Mouse (Mus musculus) gastrocnemius, adult 18-20 months (tissue): ENCODE results near the gene 0610010F05Rik. TPM values are rescaled to one million over a fixed set of nuclear protein-coding genes. Genes with fewer than 3 reads are reported as not detected.
A peak's percentile ranks its signal among the peaks of the same experiment; 100 is the strongest.

ENCODE experiments used
- DNase-seq: peaks from one replicate; pipeline ENCODE4 v3.0.0; 2021; ENCODE audit warnings: low spot score
- total RNA-seq, 2 experiments: library from RNA; stranded (reverse); gene quantifications; 2 replicates each; pipeline ENCODE4 v1.2.3; 2021

Gene 0610010F05Rik
- total RNA-seq, 2 experiments from 2014 or later: 11.7 to 12.7 TPM

DNA sequence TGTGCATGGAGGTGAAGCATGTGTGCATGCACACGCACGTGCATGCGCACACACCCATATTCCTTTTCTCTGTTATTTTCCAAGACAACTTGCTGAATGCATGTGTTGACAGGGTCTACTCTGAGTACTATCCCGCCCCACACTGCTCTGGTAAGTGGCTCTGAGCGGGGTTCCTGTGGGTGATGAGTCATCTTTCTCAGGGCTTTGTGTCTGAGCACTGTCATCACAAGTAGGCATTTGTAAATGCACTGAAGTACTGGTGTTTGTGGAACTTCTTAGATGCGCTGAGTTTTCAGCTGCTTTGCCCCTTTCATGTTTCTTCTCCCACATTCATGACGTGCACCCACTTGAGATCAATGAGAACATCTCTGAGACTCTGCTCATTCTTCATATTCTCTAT is 63.3 kb downstream of the 0610010F05Rik start:
- no peak for DNase-seq

DNA sequence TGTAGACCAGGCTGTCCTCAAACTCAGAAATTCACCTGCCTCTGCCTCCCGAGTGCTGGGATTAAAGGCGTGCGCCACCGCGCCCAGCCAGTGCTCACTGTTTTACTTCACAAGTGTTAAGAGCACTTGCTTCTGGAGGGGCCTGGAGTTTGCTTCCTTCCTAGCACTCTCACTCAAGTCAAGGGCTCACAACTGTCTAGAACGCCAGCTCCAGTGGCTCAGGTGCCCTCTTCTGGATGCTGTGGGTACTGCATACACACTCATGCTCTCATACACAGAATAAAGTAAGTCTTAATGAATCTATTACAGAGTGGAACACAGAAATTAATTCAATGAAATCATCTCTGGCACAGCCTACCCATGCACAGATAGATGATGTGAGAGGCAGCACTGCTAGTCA is 67.7 kb downstream of the 0610010F05Rik start:
- DNase-seq: peak; percentile 67

DNA sequence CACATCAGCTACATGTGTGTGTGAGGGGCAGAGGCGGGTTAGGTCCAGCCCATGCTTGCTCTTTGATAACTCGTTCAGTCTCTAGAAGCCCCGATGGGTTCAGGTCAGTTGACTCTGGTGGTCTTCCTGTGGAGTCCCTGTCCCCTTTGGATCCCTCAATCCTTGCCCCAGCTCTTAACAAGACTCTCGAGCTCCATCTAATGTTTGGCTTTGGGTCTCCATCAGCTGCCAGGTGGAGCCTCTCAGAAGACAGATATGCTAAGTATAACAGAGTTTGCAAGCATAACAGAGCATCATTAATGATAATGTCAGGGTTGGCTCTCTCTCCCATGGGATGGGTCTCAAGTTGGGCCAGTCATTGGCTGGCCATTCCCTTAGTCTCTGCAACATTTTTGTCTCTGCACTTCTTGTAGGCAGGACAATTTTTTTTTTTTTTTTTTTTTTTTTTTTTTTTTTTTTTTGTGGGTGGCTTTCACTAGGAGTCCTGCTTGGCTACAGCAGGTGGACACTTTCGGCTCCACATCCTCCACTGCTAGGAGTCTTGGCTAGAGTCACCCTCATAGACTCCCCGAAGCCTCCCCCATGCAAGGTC is 76.3 kb downstream of the 0610010F05Rik start:
- DNase-seq: no peak

GRCm38 (mm10) chr11:23537446-23537845 is 96.0 kb downstream of the 0610010F05Rik start:
- DNase-seq: no peak

- no peak for DNase-seq
Measured at GRCm38 (mm10) chr11:23520473-23521205, 112.8 kb downstream of the 0610010F05Rik start, which contains the start of gene 1700093K21Rik. Gene 1700093K21Rik, minus strand, starts transcription at chr11:23521155.

DNA sequence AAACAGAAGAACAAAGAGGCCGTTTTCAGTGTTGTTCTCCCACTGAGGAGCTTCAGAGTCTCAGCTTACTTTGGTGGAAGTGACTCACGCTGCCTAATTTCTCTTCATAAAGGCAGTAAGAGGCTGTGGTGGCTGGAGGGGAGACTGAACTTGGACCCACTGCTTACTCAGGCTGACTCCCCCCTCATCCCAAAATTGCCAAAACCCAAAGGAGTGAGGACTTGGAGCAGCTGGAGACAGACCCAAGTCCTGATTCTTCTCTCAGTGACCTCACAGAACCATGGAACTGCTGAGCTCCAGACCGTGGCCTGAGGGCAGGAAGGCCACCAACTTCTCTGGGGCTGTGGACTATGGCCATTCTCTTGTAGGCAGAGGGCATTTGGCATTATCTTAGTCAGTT is 114.5 kb downstream of the 0610010F05Rik start:
- DNase-seq: no peak

DNA sequence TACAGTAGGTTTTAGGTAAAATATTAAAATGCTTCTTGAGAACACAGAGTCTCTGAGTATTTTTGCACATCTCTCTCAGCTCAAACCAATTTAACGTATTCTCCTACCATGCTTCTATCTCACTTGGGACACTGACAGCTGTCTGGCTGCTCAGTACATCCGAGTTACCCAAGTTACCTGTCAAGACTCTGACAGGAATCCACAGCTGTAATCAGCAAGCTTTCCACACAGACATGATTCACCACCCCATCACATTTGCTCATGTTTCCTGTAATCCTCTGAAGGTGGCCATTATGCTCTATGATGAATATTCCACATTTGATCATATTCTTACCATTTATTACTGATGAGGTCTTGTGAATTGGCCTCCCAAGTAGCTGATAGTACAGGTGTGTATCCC is 118.1 kb downstream of the 0610010F05Rik start:
- no peak for DNase-seq

Other genes starting within 250 kb of the 0610010F05Rik start
- gene Ahsa2, start 135.6 kb downstream of the 0610010F05Rik start, total RNA-seq: 10 to 100 TPM; 33.8 to 37.5 TPM
- gene 1700093K21Rik, start 112.5 kb downstream of the 0610010F05Rik start, total RNA-seq: not detected
- gene Pus10, start 32.0 kb upstream of the 0610010F05Rik start, total RNA-seq: 10 to 100 TPM; 13.7 to 17.9 TPM
- 10 to 100 TPM; 19.0 to 21.0 TPM for gene Pex13, start 32.3 kb upstream of the 0610010F05Rik start, total RNA-seq
- gene Rel, start 137.3 kb upstream of the 0610010F05Rik start, total RNA-seq: 1 to 10 TPM; 3.5 to 4.2 TPM